Mouse (Mus musculus): ENCODE measurements around the gene Olfr1058.
"Not testable (repeated sequence)": the region's sequence is repeated elsewhere in the genome, so short reads cannot be mapped to it uniquely, and the experiment has no call there.

The Olfr1058 gene

DNA sequence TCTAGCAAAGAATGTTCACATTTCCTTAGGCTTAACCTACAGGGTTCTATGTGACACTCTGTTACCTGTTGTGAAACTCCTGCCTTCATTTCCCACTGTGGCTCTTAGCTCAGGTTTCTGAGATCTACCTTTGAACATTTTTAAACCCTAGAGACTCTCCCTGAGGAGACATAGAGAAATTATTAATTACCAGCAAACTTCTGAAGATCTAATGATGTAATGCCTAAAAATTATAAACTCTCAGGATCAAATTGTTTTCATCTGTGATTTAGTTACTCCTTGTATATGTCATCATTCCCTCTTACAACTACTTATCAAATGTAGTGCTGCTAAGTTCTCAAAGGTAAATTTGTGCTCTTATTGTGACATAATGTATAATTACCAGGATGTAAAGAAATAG lies at the start of gene Olfr1058:
Olfr1058 (minus strand) TSS at position 101 of the 400 bp plus-strand sequence.
- DNase-seq, result not testable (repeated sequence)

DNA sequence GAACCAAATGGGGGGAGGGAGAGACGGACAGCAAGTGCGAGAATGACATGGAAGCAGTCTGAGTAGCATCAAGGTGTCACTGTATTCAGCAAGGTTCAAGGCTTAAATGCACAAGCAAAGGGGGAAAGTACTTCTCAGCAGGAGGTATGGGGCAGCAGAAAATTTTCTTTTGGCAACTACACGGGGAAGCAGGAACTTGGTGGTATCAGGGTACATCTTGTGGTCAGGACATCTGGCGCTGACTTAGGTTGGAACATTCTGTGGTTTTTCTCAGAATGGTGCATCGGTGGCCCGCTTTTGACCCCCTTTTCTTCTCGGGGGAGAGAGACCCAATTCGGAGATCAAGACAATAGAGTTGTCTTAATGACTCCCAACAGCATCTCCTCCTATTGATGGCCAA lies 40.1 kb upstream of the Olfr1058 start:
- peak; percentile 5 for DNase-seq

DNA sequence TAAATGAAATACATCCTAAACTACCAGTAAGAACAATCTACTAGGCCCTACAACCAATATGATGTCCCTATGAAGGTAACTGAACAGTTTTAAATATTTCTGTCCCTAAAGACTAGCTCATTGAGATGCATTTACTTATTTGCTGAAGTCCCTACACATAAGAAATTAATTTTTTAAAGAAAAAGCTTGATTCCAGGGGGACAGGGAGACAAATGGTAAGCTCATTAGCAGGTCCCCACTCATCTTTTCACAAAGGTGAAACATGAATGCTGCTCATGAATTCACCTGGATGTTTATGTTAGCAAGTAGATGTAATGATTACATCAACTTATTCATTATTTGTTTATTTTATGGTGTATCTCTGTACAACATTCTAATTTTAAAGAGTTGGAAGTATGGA lies 38.3 kb upstream of the Olfr1058 start, which contains the start of gene Olfr1062:
Olfr1062 (minus strand) TSS at position 101 of the 400 bp plus-strand sequence.
- not testable (repeated sequence) for DNase-seq

DNA sequence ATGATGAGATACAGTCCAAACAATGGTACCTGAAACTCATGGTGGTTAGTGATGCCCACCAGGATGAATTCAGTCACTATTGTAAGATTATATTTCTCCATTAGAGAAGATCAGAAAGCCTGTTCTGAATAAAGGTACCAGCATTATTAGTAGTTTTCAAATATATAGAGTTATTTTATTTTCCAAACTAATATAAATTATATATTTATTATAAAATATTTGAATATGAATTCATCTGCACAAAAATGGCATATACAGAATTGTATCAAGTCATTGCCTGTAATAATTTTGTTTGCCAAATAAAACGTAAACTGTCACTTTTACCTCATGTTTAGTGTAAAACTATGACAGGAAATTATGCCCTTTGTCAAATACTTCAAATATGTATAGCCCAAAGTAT lies 25.6 kb upstream of the Olfr1058 start, which contains the start of gene Olfr1061:
Olfr1061 (minus strand) TSS at position 101 of the 400 bp plus-strand sequence.
- DNase-seq, result no peak

DNA sequence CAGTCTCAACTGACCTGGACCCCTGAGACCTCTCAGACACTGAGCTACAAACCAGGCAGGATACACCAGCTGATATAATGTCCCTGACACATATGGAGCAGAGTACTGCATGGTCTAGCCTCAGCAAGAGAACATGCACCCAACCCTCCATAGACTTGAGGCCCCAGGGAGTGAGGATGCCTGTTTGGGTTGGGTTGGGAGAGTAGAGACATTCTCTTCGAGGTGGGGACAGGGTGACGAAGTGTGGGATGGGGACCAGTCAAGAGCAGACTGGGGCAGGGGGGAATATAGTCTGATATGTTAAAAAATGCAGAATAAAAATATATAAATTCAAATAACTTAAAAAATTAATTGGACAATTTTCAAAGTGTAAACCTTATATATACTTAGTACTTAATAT lies 6.8 kb upstream of the Olfr1058 start:
- DNase-seq, result no peak

DNA sequence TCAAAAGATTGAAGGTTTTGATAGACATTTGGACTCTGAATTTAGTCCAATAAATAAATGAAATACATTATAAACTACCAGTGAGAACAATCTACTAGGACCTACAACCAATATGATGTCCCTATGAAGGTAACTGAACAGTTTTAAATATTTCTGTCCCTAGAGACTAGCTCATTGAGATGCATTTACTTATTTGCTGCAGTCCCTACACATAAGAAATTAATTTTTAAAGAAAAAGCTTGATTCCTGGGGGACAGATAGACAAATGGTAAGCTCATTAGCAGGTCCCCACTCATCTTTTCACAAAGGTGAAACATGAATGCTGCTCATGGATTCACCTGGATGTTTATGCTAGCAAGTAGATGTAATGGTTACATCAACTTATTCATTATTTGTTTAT lies 10.1 kb downstream of the Olfr1058 start, which contains the start of gene Olfr1057:
Olfr1057 (minus strand) TSS at position 101 of the 400 bp plus-strand sequence.
- DNase-seq, result no peak

DNA sequence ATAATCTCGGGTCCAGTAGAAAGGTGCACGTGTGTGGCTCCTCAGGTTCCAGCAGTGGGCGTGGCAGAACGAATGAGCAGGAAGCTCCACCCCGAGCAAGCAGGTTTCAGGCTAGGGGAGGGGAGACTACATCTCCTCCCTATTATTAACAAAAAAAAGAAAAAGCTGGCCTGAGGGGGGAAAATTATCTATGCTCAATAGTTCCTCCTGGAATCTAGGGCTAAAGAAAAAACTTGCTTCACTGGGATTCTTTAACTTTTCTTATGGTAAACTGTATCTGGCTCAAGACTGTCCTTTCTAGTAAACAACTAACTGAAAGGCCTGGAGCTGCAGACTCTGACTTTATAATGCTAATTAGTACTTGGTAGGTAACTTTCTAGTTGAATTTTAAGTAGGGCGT lies 22.0 kb downstream of the Olfr1058 start:
- DNase-seq, result not testable (repeated sequence)

DNA sequence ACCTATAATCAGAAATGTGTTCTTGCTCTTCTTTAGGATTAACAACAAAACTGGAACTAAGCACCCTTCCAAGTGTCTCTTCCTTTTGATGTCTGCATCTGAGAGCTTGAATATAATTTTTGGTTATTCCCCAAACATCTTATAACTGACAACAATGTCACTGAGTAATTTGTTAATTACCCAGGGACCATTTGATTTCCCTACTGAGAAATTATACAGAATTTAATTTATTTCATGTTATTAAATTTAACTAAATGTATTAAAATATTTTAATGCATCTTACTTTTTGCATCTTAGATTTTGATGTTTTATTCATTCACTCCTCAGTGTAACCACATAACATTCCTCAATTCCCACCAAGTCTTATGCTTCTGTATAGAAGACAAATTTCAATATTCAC lies 26.0 kb downstream of the Olfr1058 start, which contains the start of gene Olfr1056:
Olfr1056 (minus strand) TSS at position 101 of the 400 bp plus-strand sequence.
- DNase-seq, result no peak

DNA sequence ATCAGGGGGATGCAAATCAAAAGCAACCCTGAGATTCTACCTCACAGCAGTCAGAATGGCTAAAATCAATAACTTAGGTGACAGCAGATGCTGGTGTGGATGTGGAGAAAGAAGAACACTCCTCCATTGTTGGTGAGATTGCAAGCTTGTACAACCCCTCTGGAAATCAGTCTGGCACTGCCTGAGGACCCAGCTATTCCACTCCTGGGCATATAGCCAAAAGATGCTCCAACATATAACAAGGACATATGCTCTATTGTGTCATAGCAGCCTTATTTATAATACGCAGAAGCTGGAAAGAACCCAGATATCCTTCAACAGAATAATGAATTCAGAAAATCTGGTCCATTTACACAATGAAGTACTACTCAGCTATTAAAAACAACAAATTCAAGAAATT lies 36.6 kb downstream of the Olfr1058 start:
- not testable (repeated sequence) for DNase-seq

DNA sequence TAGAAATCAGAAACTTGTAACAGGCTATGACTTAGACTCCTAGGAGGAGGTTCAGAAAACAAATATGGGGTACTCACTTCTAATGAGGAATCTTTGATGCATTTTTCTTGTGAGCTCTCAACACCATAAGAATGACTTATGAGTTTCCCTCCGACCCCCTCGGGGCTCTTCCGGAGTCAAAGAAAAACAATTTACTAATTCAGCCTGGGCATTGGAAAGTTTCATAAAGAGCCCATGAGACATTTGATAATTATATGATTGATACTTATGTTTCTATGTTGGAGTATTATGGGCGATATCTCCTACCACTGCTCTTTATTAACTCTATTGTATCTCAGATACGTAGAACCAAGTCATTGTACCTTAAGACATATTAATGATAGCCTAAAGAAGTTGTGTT lies 38.2 kb downstream of the Olfr1058 start, which contains the start of gene Olfr1055:
Olfr1055 (minus strand) TSS at position 101 of the 400 bp plus-strand sequence.
- no peak for DNase-seq

DNA sequence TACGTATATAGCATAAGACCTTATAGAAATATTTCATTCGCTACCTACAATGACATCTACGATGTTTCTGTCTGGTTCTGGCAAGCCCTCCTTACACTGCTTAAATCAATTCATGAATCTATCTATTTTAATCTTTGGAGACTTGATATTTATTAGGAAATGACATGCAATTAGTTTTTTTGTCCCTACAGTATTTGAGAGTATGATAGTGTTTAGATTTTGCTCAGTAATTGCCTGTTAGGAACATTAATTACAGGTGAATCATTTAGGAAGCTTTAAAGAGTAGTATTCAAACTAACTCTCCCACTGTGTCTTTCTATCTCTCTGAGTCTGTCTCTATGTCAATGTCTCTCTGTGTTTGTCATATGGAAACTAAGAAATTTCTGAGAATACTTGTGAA lies 53.0 kb downstream of the Olfr1058 start, which contains the start of gene Olfr1054:
Olfr1054 (minus strand) TSS at position 101 of the 400 bp plus-strand sequence.
- no peak for DNase-seq

Data from thymus, postnatal 25 days (tissue).